Mouse (Mus musculus) central nervous system, embryonic 18 days (tissue): Measurements from ENCODE around the gene Gm2244. TPM values are rescaled to one million over a fixed set of nuclear protein-coding genes. Genes with fewer than 3 reads are reported as not detected.

Source experiments
- polyA plus RNA-seq: library from polyadenylated mRNA; depleted of rRNA; stranded (reverse); fragments of >200 nt; gene quantifications from 2 replicates; pipeline ENCODE4 v1.2.3, GENCODE M21; 2012; rRNA removed

Gene Gm2244
- 0.10 and 0.33 TPM in 2 replicates for polyA plus RNA-seq

DNA sequence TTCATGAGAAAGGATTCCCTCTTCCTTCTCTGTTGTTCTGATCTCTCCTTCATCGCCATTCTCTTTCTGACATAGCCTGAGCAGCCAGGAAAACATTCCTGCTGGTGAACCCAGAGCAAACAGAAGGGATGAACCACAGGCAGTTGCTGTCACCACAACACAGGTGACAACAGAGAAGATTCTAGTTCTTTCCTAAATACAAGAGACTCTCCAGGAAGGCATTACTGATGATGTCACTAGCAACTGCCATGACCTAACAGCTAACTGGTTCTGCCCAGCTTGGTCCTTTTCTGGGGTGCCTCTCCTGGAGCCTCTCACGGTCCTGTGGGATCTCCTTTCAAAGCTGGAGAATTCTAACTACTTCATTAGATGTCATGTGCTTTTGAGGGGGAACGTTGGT lies at the start of gene Gm2244:
Gene Gm2244 (minus strand): TSS at position 101 of the 400 bp plus-strand sequence.

DNA sequence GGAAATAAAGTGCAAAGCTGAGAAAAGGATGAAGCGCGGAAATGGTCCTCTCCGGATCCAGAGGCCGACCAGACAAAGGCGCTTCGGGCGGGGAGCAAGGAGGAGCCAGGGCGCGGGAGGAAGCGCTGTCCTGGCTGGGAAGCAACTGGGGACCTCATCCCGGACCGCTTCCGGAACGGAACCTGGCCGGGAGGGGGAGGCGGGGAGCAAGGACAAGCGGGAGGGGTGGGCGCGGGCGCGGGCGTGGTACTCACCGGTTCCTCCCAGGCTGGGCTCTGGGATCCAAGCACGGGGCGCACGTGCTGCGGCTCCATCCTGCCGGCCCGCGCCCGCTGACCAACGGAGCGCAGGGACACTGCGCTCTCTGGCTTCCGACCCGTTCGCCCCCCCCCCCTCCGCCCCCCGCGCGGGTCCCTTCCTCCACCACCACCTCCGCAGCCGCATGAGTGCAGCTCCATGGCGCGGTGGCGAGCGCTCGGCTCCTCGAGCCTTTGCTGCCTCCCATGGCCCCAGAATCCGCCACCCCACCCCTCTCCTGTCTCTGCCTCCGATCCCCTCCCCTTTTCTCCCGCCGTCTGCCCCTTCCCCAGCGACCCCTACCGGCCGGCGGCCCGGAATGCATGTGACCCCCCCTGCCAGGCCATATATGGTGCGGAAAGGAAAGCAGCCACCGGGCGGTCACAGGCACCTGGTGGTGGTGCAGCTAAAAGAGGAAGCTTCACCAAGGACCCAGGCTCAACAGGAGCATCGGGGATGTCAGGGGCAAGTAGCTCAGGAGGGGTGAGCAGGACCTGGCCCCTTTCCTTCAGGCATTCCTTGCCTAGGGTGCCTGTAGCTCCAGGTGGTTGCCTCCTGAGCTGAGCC lies 35.3 kb upstream of the Gm2244 start, which contains the start of gene Gm2237:
Gene Gm2237 (minus strand): TSS at position 332 of the 864 bp plus-strand sequence.

Other genes starting within 250 kb of the Gm2244 start
- gene Gm21738, start 131.0 kb downstream of the Gm2244 start, polyA plus RNA-seq: 0.31 TPM in 1 of 2 replicates, not detected in the other
- gene Gm2237, start 35.2 kb upstream of the Gm2244 start, polyA plus RNA-seq: 22.5 and 56.8 TPM in 2 replicates
- gene Gm5458, start 52.6 kb upstream of the Gm2244 start, polyA plus RNA-seq: 0.11 TPM in 1 of 2 replicates, not detected in the other
- gene Nid2, start 201.3 kb upstream of the Gm2244 start, polyA plus RNA-seq: 11.8 and 12.8 TPM in 2 replicates